Mouse (Mus musculus): ENCODE data around the gene Gm10639. TPM values are rescaled to one million over a fixed set of nuclear protein-coding genes. Genes with fewer than 3 reads are reported as not detected.
"Not testable (repeated sequence)": the region's sequence is repeated elsewhere in the genome, so short reads cannot be mapped to it uniquely, and the experiment has no call there.

The Gm10639 gene
- polyA plus RNA-seq, 1 experiment from 2014 or later, result not detected

- not testable (repeated sequence) for H3K9ac ChIP-seq; H3K27me3 ChIP-seq; H3K27ac ChIP-seq; H3K9me3 ChIP-seq; H3K36me3 ChIP-seq; H3K4me1 ChIP-seq; H3K4me2 ChIP-seq (replicated peaks); ATAC-seq (ENCODE audit: insufficient number of reproducible peaks, insufficient read depth, low FRiP score, low TSS enrichment); H3K4me3 ChIP-seq
- 63% methylated on average over 1 of the region's 1 CpGs for WGBS
These were observed 9.4 kb downstream of the Gm10639 start for GRCm38 (mm10) chr9:78299143-78299542.

GRCm38 (mm10) chr9:78308122-78308521, 18.4 kb downstream of the Gm10639 start:
- H3K9ac ChIP-seq; H3K36me3 ChIP-seq; H3K4me3 ChIP-seq; H3K4me2 ChIP-seq (replicated peaks); H3K27ac ChIP-seq; H3K4me1 ChIP-seq; H3K9me3 ChIP-seq; ATAC-seq (ENCODE audit: insufficient number of reproducible peaks, insufficient read depth, low FRiP score, low TSS enrichment); H3K27me3 ChIP-seq: not testable (repeated sequence)
- 74% methylated on average over 3 of the region's 3 CpGs for WGBS

- Histone ChIP-seq H3K9ac (no peak within 1 kb of the TSS), H3K4me1 (no peaks in the 10 kb centered on the region), H3K4me3 (no peak within 1 kb of the TSS), H3K4me2 (replicated peaks) (no peak within 1 kb of the TSS), H3K27me3 (no peaks in the 10 kb centered on the region), H3K9me3 (no peaks in the 10 kb centered on the region), H3K36me3 (no peaks in the 10 kb centered on the region), H3K27ac (no peak within 1 kb of the TSS)
- WGBS, result 78% methylated on average over 2 of the region's 2 CpGs
- no peak for ATAC-seq (ENCODE audit: insufficient number of reproducible peaks, insufficient read depth, low FRiP score, low TSS enrichment)
These were observed 25.0 kb downstream of the Gm10639 start, which contains the start of gene Omt2a for GRCm38 (mm10) chr9:78314696-78315095. Gene Omt2a, minus strand, starts transcription at chr9:78314796.

GRCm38 (mm10) chr9:78319499-78319898, 29.8 kb downstream of the Gm10639 start:
- H3K27me3 ChIP-seq, result no peaks in the 10 kb centered on the region
- H3K4me3 ChIP-seq, result no peak overlapping the region
- WGBS, result 22% methylated on average over 1 of the region's 1 CpGs
- no peaks in the 10 kb centered on the region for H3K4me1 ChIP-seq
- no peaks in the 10 kb centered on the region for H3K9me3 ChIP-seq
- H3K9ac ChIP-seq, result no peak overlapping the region
- no peak overlapping the region for H3K4me2 ChIP-seq (replicated peaks)
- H3K36me3 ChIP-seq, result no peaks in the 10 kb centered on the region
- no peak for ATAC-seq (ENCODE audit: insufficient number of reproducible peaks, insufficient read depth, low FRiP score, low TSS enrichment)
- no peak overlapping the region for H3K27ac ChIP-seq

- not testable (repeated sequence) for H3K36me3 ChIP-seq; H3K9me3 ChIP-seq; H3K4me3 ChIP-seq; H3K9ac ChIP-seq; H3K27me3 ChIP-seq; ATAC-seq (ENCODE audit: insufficient number of reproducible peaks, insufficient read depth, low FRiP score, low TSS enrichment); H3K4me1 ChIP-seq; H3K4me2 ChIP-seq (replicated peaks); H3K27ac ChIP-seq
- 79% methylated on average over 1 of the region's 1 CpGs for WGBS
These were observed 37.6 kb downstream of the Gm10639 start, which contains the start of gene Omt2b for GRCm38 (mm10) chr9:78327289-78327688. Gene Omt2b, plus strand, starts transcription at chr9:78327589.

- not testable (repeated sequence) for H3K9me3 ChIP-seq; H3K27ac ChIP-seq; H3K9ac ChIP-seq; H3K27me3 ChIP-seq; H3K4me3 ChIP-seq; H3K36me3 ChIP-seq; ATAC-seq (ENCODE audit: insufficient number of reproducible peaks, insufficient read depth, low FRiP score, low TSS enrichment); H3K4me1 ChIP-seq; H3K4me2 ChIP-seq (replicated peaks)
These were observed 47.3 kb downstream of the Gm10639 start for GRCm38 (mm10) chr9:78337050-78337449.

GRCm38 (mm10) chr9:78340324-78340723, 50.6 kb downstream of the Gm10639 start:
- H3K4me2 ChIP-seq (replicated peaks); H3K4me1 ChIP-seq; H3K9me3 ChIP-seq; H3K27me3 ChIP-seq; H3K9ac ChIP-seq; H3K27ac ChIP-seq; H3K36me3 ChIP-seq; ATAC-seq (ENCODE audit: insufficient number of reproducible peaks, insufficient read depth, low FRiP score, low TSS enrichment); H3K4me3 ChIP-seq: not testable (repeated sequence)
- WGBS, result 18% methylated on average over 8 of the region's 8 CpGs

GRCm38 (mm10) chr9:78342494-78342893, 52.8 kb downstream of the Gm10639 start:
- H3K4me1 ChIP-seq; H3K36me3 ChIP-seq; ATAC-seq (ENCODE audit: insufficient number of reproducible peaks, insufficient read depth, low FRiP score, low TSS enrichment); H3K27me3 ChIP-seq; H3K4me2 ChIP-seq (replicated peaks); H3K9me3 ChIP-seq; H3K4me3 ChIP-seq; H3K27ac ChIP-seq; H3K9ac ChIP-seq: not testable (repeated sequence)
- 86% methylated on average over 4 of the region's 4 CpGs for WGBS

- H3K36me3 ChIP-seq; H3K4me3 ChIP-seq; H3K4me2 ChIP-seq (replicated peaks); H3K9me3 ChIP-seq; H3K27me3 ChIP-seq; H3K9ac ChIP-seq; H3K4me1 ChIP-seq; H3K27ac ChIP-seq; ATAC-seq (ENCODE audit: insufficient number of reproducible peaks, insufficient read depth, low FRiP score, low TSS enrichment): not testable (repeated sequence)
- 87% methylated on average over 9 of the region's 9 CpGs for WGBS
These were observed 53.3 kb downstream of the Gm10639 start for GRCm38 (mm10) chr9:78343055-78343454.

GRCm38 (mm10) chr9:78345235-78345634, 55.5 kb downstream of the Gm10639 start:
- WGBS, result 67% methylated on average over 4 of the region's 4 CpGs

GRCm38 (mm10) chr9:78347004-78347403, 57.3 kb downstream of the Gm10639 start:
- H3K4me3 ChIP-seq, result no peak overlapping the region
- no peaks in the 10 kb centered on the region for H3K36me3 ChIP-seq
- no peaks in the 10 kb centered on the region for H3K9me3 ChIP-seq
- no peak overlapping the region for H3K27ac ChIP-seq
- H3K4me1 ChIP-seq, result no peaks in the 10 kb centered on the region
- no peak for ATAC-seq (ENCODE audit: insufficient number of reproducible peaks, insufficient read depth, low FRiP score, low TSS enrichment)
- WGBS, result 66% methylated on average over 3 of the region's 3 CpGs
- no peak overlapping the region for H3K9ac ChIP-seq
- no peaks in the 10 kb centered on the region for H3K27me3 ChIP-seq
- H3K4me2 ChIP-seq (replicated peaks), result no peak overlapping the region

More at GRCm38 (mm10) chr9:78345235-78345634, 55.5 kb downstream of the Gm10639 start:
- H3K4me1 ChIP-seq; H3K9me3 ChIP-seq; H3K4me2 ChIP-seq (replicated peaks); H3K4me3 ChIP-seq; H3K9ac ChIP-seq; H3K27ac ChIP-seq; H3K36me3 ChIP-seq; H3K27me3 ChIP-seq; ATAC-seq (ENCODE audit: insufficient number of reproducible peaks, insufficient read depth, low FRiP score, low TSS enrichment): not testable (repeated sequence)

- not testable (repeated sequence) for H3K36me3 ChIP-seq; H3K27me3 ChIP-seq; H3K27ac ChIP-seq; H3K4me2 ChIP-seq (replicated peaks); H3K9me3 ChIP-seq; ATAC-seq (ENCODE audit: insufficient number of reproducible peaks, insufficient read depth, low FRiP score, low TSS enrichment); H3K9ac ChIP-seq; H3K4me3 ChIP-seq; H3K4me1 ChIP-seq
- 62% methylated on average over 6 of the region's 6 CpGs for WGBS
These were observed 58.7 kb downstream of the Gm10639 start for GRCm38 (mm10) chr9:78348206-78349004.

Measured in embryonic facial prominence, embryonic 12.5 days (tissue).